Mouse (Mus musculus): ENCODE data around the gene Tbca.

DNA sequence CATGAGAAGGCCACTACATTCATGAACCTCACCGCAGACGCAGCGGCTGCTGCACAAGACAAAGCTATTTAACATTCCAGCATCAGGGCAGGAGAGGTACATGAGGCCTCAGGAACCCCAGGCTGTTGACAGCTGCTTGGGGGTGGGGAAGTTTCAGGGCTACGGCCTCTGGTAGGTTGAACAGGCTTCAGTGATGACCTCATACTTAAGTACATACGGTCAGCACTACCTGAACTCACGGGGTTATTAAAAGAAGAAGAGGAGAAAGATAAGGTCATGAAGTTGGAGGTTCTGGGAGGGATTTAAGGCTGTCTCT, 19.6 kb upstream of the Tbca start:
- TF ChIP-seq MAX (IDR thresholded peaks at IDR 0.05) (no peak), CTCF (IDR thresholded peaks at IDR 0.05; ENCODE audit: control insufficient read depth, insufficient read depth, insufficient read length) (no peak), USF1 (IDR thresholded peaks at IDR 0.05; ENCODE audit: low read depth) (no peak), FOSL1 (IDR thresholded peaks at IDR 0.05; ENCODE audit: insufficient read depth, low read length, poor library complexity, severe bottlenecking) (no peak), MYOG (IDR thresholded peaks at IDR 0.05; ENCODE audit: control insufficient read depth, extremely low read depth, insufficient read length) (no peak), MYOD1 (IDR thresholded peaks at IDR 0.05; ENCODE audit: control insufficient read depth, insufficient read length, low read depth) (no peak), CEBPB (IDR thresholded peaks at IDR 0.05; ENCODE audit: low read depth) (no peak)

Measured in C2C12 (cell line).